25 mouse cellular contexts compared by ENCODE assay signal in the genomic region with DNA sequence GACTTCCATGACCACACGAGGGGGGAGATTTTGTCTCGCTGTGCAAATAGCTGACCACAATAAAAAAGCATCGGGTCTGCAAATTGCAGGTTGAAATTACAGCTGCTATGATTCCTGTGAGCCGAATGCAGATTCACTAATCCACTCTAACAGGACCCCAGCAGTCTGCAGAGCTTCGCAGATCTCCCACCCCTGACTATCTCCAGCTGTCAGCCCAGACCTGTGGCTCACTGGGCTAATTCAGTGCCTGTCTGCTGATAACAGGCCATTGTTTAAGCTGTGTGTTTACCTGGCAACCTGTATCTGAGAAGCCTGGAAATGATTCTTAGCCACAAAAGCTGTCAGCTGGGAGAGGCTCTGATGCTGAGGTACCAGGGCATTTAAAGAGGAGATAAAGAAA. TPM values are rescaled to one million over a fixed set of nuclear protein-coding genes. Genes with fewer than 3 reads are reported as not detected.
DNase-seq lines count a peak whose midpoint lies in the region; ATAC-seq and TF ChIP-seq lines count a peak whose summit lies in the region.
"Had no signal": no experiment of that assay in that cellular context is flagged by ENCODE, and none has a peak within 500 bp of the region (broad histone marks: within the 10 kb centered on the region; RNA-seq: fewer than 3 reads in every experiment).

No protein-coding gene starts in this region.

- WGBS in forebrain, embryonic 12.5 days: 28% methylated on average over 5 of the region's 5 CpGs
- 22% methylated on average over 5 of the region's 5 CpGs for WGBS in forebrain, embryonic 15.5 days
- 23% methylated on average over 5 of the region's 5 CpGs for WGBS in hindbrain, embryonic 14.5 days
- 17% methylated on average over 5 of the region's 5 CpGs for WGBS in midbrain, embryonic 14.5 days
- 42% methylated on average over 5 of the region's 5 CpGs for WGBS in cerebellum, adult 2 months

- H3K9me3 ChIP-seq in forebrain, embryonic 12.5 days: no peaks in the 10 kb centered on the region
- no peaks in the 10 kb centered on the region for H3K9me3 ChIP-seq in forebrain, embryonic 15.5 days
- H3K9me3 ChIP-seq in hindbrain, embryonic 14.5 days (ENCODE audit: control insufficient read depth, low read length): no peaks in the 10 kb centered on the region
- no peaks in the 10 kb centered on the region for H3K9me3 ChIP-seq in midbrain, embryonic 14.5 days (ENCODE audit: control insufficient read depth, low read length)
- H3K9me3 ChIP-seq: embryonic facial prominence, embryonic 13.5 days; limb, embryonic 15.5 days had no signal

- no peak for TF ChIP-seq POLR2A in cerebellum, adult 2 months (IDR thresholded peaks at IDR 0.05; ENCODE audit: borderline replicate concordance, insufficient read depth, low read length)

- H3K27me3 ChIP-seq in forebrain, embryonic 12.5 days: peaks cover 5% of the 10 kb centered on the region; the same call in 1 of the 2 replicates
- no peaks in the 10 kb centered on the region for H3K27me3 ChIP-seq in forebrain, embryonic 15.5 days
- no peaks in the 10 kb centered on the region for H3K27me3 ChIP-seq in hindbrain, embryonic 14.5 days (ENCODE audit: control insufficient read depth, insufficient read depth, low read length)
- H3K27me3 ChIP-seq in midbrain, embryonic 14.5 days (ENCODE audit: control insufficient read depth, insufficient read depth, low read length): no peaks in the 10 kb centered on the region
- H3K27me3 ChIP-seq in cerebellum, adult 2 months (ENCODE audit: control insufficient read depth, insufficient read depth, low read length): no peaks in the 10 kb centered on the region
- H3K27me3 ChIP-seq: CH12.LX; embryonic facial prominence, embryonic 13.5 days; limb, embryonic 15.5 days had no signal

- peaks cover 27% of the 10 kb centered on the region for H3K4me1 ChIP-seq in forebrain, embryonic 12.5 days
- H3K4me1 ChIP-seq in forebrain, embryonic 15.5 days: peaks cover 17% of the 10 kb centered on the region
- peaks cover 20% of the 10 kb centered on the region for H3K4me1 ChIP-seq in hindbrain, embryonic 14.5 days (replicated peaks; ENCODE audit: control insufficient read depth, insufficient read depth, low read length)
- H3K4me1 ChIP-seq in midbrain, embryonic 14.5 days (ENCODE audit: control insufficient read depth, insufficient read depth, low read length): peaks cover 27% of the 10 kb centered on the region
- no peaks in the 10 kb centered on the region for H3K4me1 ChIP-seq in cerebellum, adult 2 months (ENCODE audit: control insufficient read depth, insufficient read depth, low read length)
- H3K4me1 ChIP-seq: limb, embryonic 15.5 days; megakaryocyte, embryonic 14.5 days had no signal

- H3K4me3 ChIP-seq in forebrain, embryonic 12.5 days (replicated peaks): no peak overlapping the region
- no peak overlapping the region for H3K4me3 ChIP-seq in forebrain, embryonic 15.5 days
- no peak overlapping the region for H3K4me3 ChIP-seq in hindbrain, embryonic 14.5 days (replicated peaks; ENCODE audit: low read length)
- H3K4me3 ChIP-seq in midbrain, embryonic 14.5 days (replicated peaks; ENCODE audit: low read depth, low read length): no peak overlapping the region
- no peak overlapping the region for H3K4me3 ChIP-seq in cerebellum, adult 2 months (replicated peaks; ENCODE audit: insufficient read depth, low read depth, low read length)
- H3K4me3 ChIP-seq: embryonic facial prominence, embryonic 13.5 days; gastrocnemius, adult 2 months; limb, embryonic 15.5 days; megakaryocyte, embryonic 14.5 days had no signal

- intact Hi-C loops in left cerebral cortex, postnatal 14 days (cut with DNase I): no loop called here

- ATAC-seq in forebrain, embryonic 12.5 days (ENCODE audit: low FRiP score): no peak
- ATAC-seq in forebrain, embryonic 15.5 days (replicated peaks): no peak
- ATAC-seq in hindbrain, embryonic 14.5 days (ENCODE audit: low FRiP score): no peak
- ATAC-seq in midbrain, embryonic 14.5 days (ENCODE audit: low FRiP score, low TSS enrichment): 0 out of 2 replicates have a peak, but pooled peaks have one; percentile 31

- no peak for TF ChIP-seq CTCF in cerebellum, adult 2 months (IDR thresholded peaks at IDR 0.05; ENCODE audit: borderline replicate concordance, insufficient read depth, low read depth, low read length)

- H3K4me2 ChIP-seq in forebrain, embryonic 12.5 days: peak overlapping the region; percentile 3; the same call in 1 of the 2 replicates
- no peak overlapping the region for H3K4me2 ChIP-seq in forebrain, embryonic 15.5 days (replicated peaks)
- H3K4me2 ChIP-seq in hindbrain, embryonic 14.5 days (replicated peaks): peak overlapping the region; percentile 33; the same call in 1 of the 2 replicates
- H3K4me2 ChIP-seq in midbrain, embryonic 14.5 days (ENCODE audit: low read length): peak overlapping the region; percentile 22
- H3K4me2 ChIP-seq: embryonic facial prominence, embryonic 13.5 days; limb, embryonic 15.5 days had no signal

- no peak overlapping the region for H3K9ac ChIP-seq in forebrain, embryonic 12.5 days
- H3K9ac ChIP-seq in forebrain, embryonic 15.5 days (replicated peaks): no peak overlapping the region
- peak overlapping the region; percentile 26; the same call in 1 of the 2 replicates for H3K9ac ChIP-seq in hindbrain, embryonic 14.5 days
- H3K9ac ChIP-seq in midbrain, embryonic 14.5 days (replicated peaks; ENCODE audit: low read length): no peak overlapping the region
- H3K9ac ChIP-seq: embryonic facial prominence, embryonic 13.5 days; limb, embryonic 15.5 days had no signal

- H3K36me3 ChIP-seq in forebrain, embryonic 12.5 days (replicated peaks): no peaks in the 10 kb centered on the region
- no peaks in the 10 kb centered on the region for H3K36me3 ChIP-seq in forebrain, embryonic 15.5 days
- H3K36me3 ChIP-seq in hindbrain, embryonic 14.5 days (replicated peaks; ENCODE audit: control insufficient read depth, insufficient read depth): no peaks in the 10 kb centered on the region
- H3K36me3 ChIP-seq in midbrain, embryonic 14.5 days (ENCODE audit: control insufficient read depth, insufficient read depth, low read length): no peaks in the 10 kb centered on the region
- H3K36me3 ChIP-seq: embryonic facial prominence, embryonic 13.5 days; limb, embryonic 15.5 days had no signal

- no peak overlapping the region for H3K27ac ChIP-seq in forebrain, embryonic 12.5 days
- no peak overlapping the region for H3K27ac ChIP-seq in forebrain, embryonic 15.5 days (replicated peaks)
- no peak overlapping the region for H3K27ac ChIP-seq in hindbrain, embryonic 14.5 days
- H3K27ac ChIP-seq in midbrain, embryonic 14.5 days (replicated peaks; ENCODE audit: low read depth, low read length): peak overlapping the region; percentile 55; the same call in 1 of the 2 replicates
- no peak overlapping the region for H3K27ac ChIP-seq in cerebellum, adult 2 months (ENCODE audit: insufficient read depth, low read length)
- H3K27ac ChIP-seq: embryonic facial prominence, embryonic 13.5 days; gastrocnemius, adult 2 months; limb, embryonic 15.5 days had no signal

- DNase-seq in MN1 (ENCODE audit: low spot score): peak; percentile 18
- DNase-seq in hindbrain, embryonic 14.5 days (ENCODE audit: low spot score): no peak
- peak; percentile 46 for DNase-seq in midbrain, embryonic 14.5 days
- DNase-seq in cerebellum, adult 2 months: no peak
- DNase-seq in left cerebral cortex, postnatal 14 days (ENCODE audit: low spot score in 2 of 2): no peak
- DNase-seq in kidney, postnatal 25 days: no peak
- DNase-seq: adrenal gland, adult 8-10 months; cerebellum, adult 11-12 months; gastrocnemius, adult 2 months; kidney, adult 18-20 months; kidney, postnatal 4 days; lung, postnatal 10 days; thymus, adult 18-20 months had no signal

RNA-seq across cellular contexts. Expression of a gene that starts 20.8 kb away (rescaled TPM):
- 0.27 TPM in 1 of 2 replicates, not detected in the other for polyA plus RNA-seq in forebrain, embryonic 12.5 days (2016; fragmentation: Nextera tagmentation; extraction: Ambion mirVana)
- polyA plus RNA-seq in forebrain, embryonic 15.5 days (2015; fragmentation: Nextera tagmentation; extraction: Ambion mirVana): 0.45 and 0.47 TPM in 2 replicates
- polyA plus RNA-seq in hindbrain, embryonic 14.5 days (2014; fragmentation: Nextera tagmentation; extraction: Ambion mirVana): 0.37 TPM in 1 of 2 replicates, not detected in the other
- 0.37 TPM in 1 of 2 replicates, not detected in the other for polyA plus RNA-seq in midbrain, embryonic 14.5 days (2014; fragmentation: Nextera tagmentation; extraction: Ambion mirVana)
- polyA plus RNA-seq in cerebellum, adult 2 months (2012; rRNA removed): not detected in 2 replicates
- total RNA-seq in left cerebral cortex, postnatal 14 days (2021): not detected
- total RNA-seq: adrenal gland, adult 8-10 months; CH12.LX; common myeloid progenitor, adult 5-6 weeks; hematopoietic stem cell, adult 5-6 weeks; layer of hippocampus, postnatal 14 days; left cerebral cortex, postnatal 10 days; neutrophil, adult 5-6 weeks had no signal
- polyA plus RNA-seq: embryonic facial prominence, embryonic 13.5 days; limb, embryonic 15.5 days; liver, embryonic 16.5 days had no signal

RNA-seq across cellular contexts. Expression of a gene that starts 29.2 kb away (rescaled TPM):
- polyA plus RNA-seq in forebrain, embryonic 12.5 days (2016; fragmentation: Nextera tagmentation; extraction: Ambion mirVana): 0.10 TPM in 1 of 2 replicates, not detected in the other
- 0.08 TPM in 1 of 2 replicates, not detected in the other for polyA plus RNA-seq in forebrain, embryonic 15.5 days (2015; fragmentation: Nextera tagmentation; extraction: Ambion mirVana)
- polyA plus RNA-seq in hindbrain, embryonic 14.5 days (2014; fragmentation: Nextera tagmentation; extraction: Ambion mirVana): 0.17 TPM in 1 of 2 replicates, not detected in the other
- polyA plus RNA-seq in midbrain, embryonic 14.5 days (2014; fragmentation: Nextera tagmentation; extraction: Ambion mirVana): 0.07 TPM in 2 replicates
- polyA plus RNA-seq in cerebellum, adult 2 months (2012; rRNA removed): 0.11 and 0.16 TPM in 2 replicates
- total RNA-seq in left cerebral cortex, postnatal 14 days (2021): under 1 TPM; 0.25 to 0.37 TPM
- total RNA-seq: CH12.LX; common myeloid progenitor, adult 5-6 weeks; neutrophil, adult 5-6 weeks had no signal

Comparison
In these comparisons a context has a peak if more than half of its experiments do, and no peak if none do; other contexts are left out.
1. DNase-seq: peak in MN1 (single experiment) and midbrain, embryonic 14.5 days (single experiment); none in hindbrain, embryonic 14.5 days (single experiment), cerebellum, adult 2 months (0 of 2), left cerebral cortex, postnatal 14 days (0 of 2) and kidney, postnatal 25 days (0 of 2).